Mouse (Mus musculus) olfactory bulb, adult 2 months (tissue): Measurements from ENCODE around the gene Pafah1b1.

Source experiments
- CTCF ChIP-seq: fragments of 200-500 bp; IDR thresholded peaks from 2 replicates; pipeline ENCODE4 v1.5.1; 2012; ENCODE audit warnings: low read depth, mild to moderate bottlenecking, low read length, moderate library complexity; ENCODE audit not compliant: insufficient read depth
- POLR2A ChIP-seq: fragments of 200-500 bp; IDR thresholded peaks from 2 replicates; pipeline ENCODE4 v1.6.1; 2012; ENCODE audit warnings: mild to moderate bottlenecking, low read depth, low read length, moderate library complexity; ENCODE audit not compliant: insufficient read depth

DNA sequence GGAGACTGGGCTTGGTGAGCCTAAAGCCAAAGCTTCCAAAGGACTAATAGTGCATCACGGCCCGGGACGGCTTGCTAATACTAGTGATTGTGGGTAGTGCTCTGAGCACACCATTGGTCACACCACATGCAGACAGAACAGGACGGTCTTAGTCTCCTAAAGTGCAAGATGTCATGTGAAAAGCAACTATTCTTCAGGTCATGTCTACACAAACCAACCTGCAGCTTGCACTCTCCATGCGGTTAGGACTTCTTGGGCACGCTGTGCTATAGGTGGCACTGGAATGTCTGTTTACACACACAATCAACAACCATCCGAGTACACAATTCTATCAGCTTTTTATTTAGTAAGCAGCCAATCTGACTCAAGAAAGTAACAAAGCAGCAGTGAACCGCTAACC, 49.8 kb downstream of the Pafah1b1 start:
- TF ChIP-seq CTCF (no peak), POLR2A (no peak)
